Mouse (Mus musculus) bone marrow macrophage, adult 2 months (primary cell): Measurements from ENCODE around the gene Cage1.

ENCODE experiments used
- CTCF ChIP-seq: IDR thresholded peaks from 2 replicates; pipeline ENCODE4 v1.5.1; 2012; ENCODE audit warnings: low read depth, mild to moderate bottlenecking, low read length, moderate library complexity
- POLR2A ChIP-seq: IDR thresholded peaks from 2 replicates; pipeline ENCODE4 v1.6.1; 2012; ENCODE audit warnings: mild to moderate bottlenecking, low read depth, low read length, borderline replicate concordance

- TF ChIP-seq POLR2A = no peak
- TF ChIP-seq CTCF = no peak
These were observed 26.4 kb downstream of the Cage1 start for GRCm38 (mm10) chr13:38010444-38010910.
